Mouse (Mus musculus): ENCODE measurements around the gene Manf. TPM values are rescaled to one million over a fixed set of nuclear protein-coding genes. Genes with fewer than 3 reads are reported as not detected.
A peak's percentile ranks its signal among the peaks of the same experiment; 100 is the strongest.

The Manf gene
- polyA plus RNA-seq, 1 experiment from 2014 or later = 240 TPM

DNA sequence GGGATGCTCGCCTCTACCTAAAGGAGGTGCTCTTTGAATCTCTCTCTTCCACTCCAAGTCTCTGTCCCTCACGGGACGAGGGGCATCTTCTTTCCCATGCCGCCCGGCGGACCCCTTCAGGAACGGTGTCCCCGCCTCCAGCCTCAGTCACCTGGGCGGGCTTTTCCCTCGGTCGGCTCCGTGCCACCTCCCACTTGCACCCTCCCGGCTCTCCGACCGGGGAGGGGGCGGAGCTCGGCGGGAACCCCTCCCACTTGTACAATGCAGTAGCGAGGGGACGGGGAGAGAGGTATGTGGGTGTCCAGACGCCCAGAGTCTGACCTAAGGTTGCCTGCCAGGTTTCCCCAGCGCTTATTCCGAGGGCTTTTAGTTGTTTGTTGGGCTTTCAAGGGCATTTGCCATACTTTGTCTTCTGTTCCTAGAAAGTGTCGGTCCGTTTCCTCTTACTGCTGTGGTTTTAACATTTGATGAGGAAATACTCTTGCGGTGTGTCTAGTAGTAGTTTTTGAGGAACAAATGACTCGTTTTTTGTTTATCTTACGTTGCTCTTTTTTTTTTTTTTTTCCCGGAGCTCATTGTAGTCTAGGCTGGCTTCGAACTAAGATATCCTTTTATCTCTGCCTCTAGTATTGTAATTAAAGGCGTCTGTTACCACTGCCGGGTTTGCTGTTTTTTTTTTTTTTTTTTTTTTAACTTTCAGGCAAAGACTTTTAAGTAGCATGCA is 69.2 kb downstream of the Manf start:
- Histone ChIP-seq H3K9ac (ENCODE audit: low read depth, low read length) (peak overlapping the region; percentile 86), H3K9me3 (replicated peaks; ENCODE audit: low read length) (no peaks in the 10 kb centered on the region), H3K4me2 (ENCODE audit: low read length) (peak overlapping the region; percentile 59), H3K27me3 (ENCODE audit: insufficient read depth, low read length) (no peaks in the 10 kb centered on the region), H3K4me3 (replicated peaks; ENCODE audit: low read depth, low read length) (peak overlapping the region; percentile 98), H3K4me1 (replicated peaks; ENCODE audit: insufficient read depth, low read length) (0 out of 2 replicates have a peak, but pooled peaks cover 3% of the 10 kb centered on the region), H3K36me3 (ENCODE audit: insufficient read depth, low read length) (no peaks in the 10 kb centered on the region), H3K27ac (peak overlapping the region; percentile 95)
- DNase-seq (ENCODE audit: low spot score) (peak; percentile 96), ATAC-seq (replicated peaks; ENCODE audit: low FRiP score, low read depth) (peak; percentile 78)
- 1% methylated on average over 32 of the region's 32 CpGs for WGBS
- no peak for TF ChIP-seq CTCF (IDR thresholded peaks at IDR 0.05; ENCODE audit: low read depth)

DNA sequence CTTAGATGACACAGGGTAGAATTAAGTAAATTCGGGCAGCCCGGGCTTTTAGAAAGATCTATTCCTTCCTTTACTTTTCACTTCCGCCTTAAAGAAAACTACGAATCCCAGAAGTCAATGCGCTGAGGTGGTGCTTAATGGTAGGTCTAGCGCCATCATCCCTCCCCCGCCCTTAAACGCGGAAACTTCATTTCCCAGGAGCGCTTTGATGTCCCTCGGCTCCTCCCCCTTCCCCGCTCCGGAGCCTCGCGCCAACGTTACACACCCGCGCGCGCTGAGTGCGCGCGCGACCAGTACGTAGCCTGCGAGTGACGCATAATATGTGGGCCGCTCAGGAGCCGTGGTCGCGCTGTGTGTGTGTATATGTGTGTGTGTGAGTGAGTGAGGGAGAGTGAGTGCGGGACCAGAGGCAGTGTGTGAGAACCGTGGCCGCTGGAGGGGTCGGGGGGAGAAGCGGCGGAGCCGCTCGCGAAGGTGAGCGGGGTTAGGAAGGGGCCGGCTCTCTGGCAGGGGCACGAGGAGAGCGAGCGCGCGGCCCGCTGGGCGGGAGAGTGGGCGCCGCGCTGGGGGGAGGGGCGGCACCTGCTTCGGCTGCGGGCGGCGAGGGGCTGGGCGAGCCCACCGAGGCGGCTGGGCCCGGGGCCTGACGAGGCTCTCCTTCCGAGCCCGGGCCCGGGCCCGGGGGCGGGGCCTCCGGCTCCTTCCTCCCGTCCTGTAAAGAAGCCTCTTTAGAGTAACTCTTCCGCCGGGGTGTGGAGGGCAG is 70.0 kb downstream of the Manf start, which contains the start of gene Dcaf1:
Gene Dcaf1, plus strand, starts transcription at position 257 of the 763 bp plus-strand sequence.
- H3K36me3 ChIP-seq (ENCODE audit: insufficient read depth, low read length) = no peaks in the 10 kb centered on the region
- DNase-seq (ENCODE audit: low spot score) (peak; percentile 99), ATAC-seq (replicated peaks; ENCODE audit: low FRiP score, low read depth) (peak; percentile 98)
- peak within 1 kb of the TSS; percentile 86 for H3K9ac ChIP-seq (ENCODE audit: low read depth, low read length)
- H3K4me2 ChIP-seq (ENCODE audit: low read length) = peak within 1 kb of the TSS; percentile 59
- peak; percentile 22; the same call in 1 of the 2 replicates for TF ChIP-seq CTCF (IDR thresholded peaks at IDR 0.05; ENCODE audit: low read depth)
- H3K4me3 ChIP-seq (replicated peaks; ENCODE audit: low read depth, low read length) = peak within 1 kb of the TSS; percentile 98
- peak within 1 kb of the TSS; percentile 95 for H3K27ac ChIP-seq
- H3K4me1 ChIP-seq (replicated peaks; ENCODE audit: insufficient read depth, low read length) = 0 out of 2 replicates have a peak, but pooled peaks cover 3% of the 10 kb centered on the region
- no peaks in the 10 kb centered on the region for H3K9me3 ChIP-seq (replicated peaks; ENCODE audit: low read length)
- H3K27me3 ChIP-seq (ENCODE audit: insufficient read depth, low read length) = no peaks in the 10 kb centered on the region
- WGBS = under 1% methylated on average over 56 of the region's 71 CpGs

DNA sequence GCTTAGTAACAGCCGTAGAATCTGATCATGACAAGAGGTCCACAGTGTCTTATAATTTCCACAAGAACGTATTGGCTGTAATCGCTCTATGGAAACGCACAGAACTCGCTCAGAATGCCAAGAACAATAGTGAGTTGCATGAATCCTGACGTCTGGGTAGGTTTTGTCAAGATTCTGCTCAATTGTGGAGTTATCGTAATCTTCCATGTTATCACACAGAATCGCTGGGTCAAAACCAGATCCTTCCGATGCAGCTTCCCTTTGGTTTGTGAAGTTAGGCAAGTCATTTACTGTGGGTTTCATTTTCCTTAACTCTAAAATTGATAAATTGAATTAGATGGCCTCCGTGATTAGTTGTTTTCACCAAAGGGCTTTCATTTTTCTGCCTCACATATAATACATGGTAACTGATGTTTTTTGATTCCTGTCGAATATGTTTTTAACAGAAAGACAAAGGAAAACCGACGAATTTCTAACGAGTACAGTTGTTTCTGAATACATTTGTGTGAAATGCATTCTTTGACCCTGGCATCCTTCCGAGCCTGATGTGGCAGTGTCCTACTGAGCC is 70.6 kb downstream of the Manf start:
- TF ChIP-seq CTCF (IDR thresholded peaks at IDR 0.05; ENCODE audit: low read depth) = no peak
- WGBS = 46% methylated on average over 15 of the region's 15 CpGs
- 0 out of 2 replicates have a peak, but pooled peaks cover 3% of the 10 kb centered on the region for H3K4me1 ChIP-seq (replicated peaks; ENCODE audit: insufficient read depth, low read length)
- ATAC-seq (replicated peaks; ENCODE audit: low FRiP score, low read depth) (no peak), DNase-seq (ENCODE audit: low spot score) (peak; percentile 9)
- peak overlapping the region; percentile 59 for H3K4me2 ChIP-seq (ENCODE audit: low read length)
- no peaks in the 10 kb centered on the region for H3K27me3 ChIP-seq (ENCODE audit: insufficient read depth, low read length)
- H3K9ac ChIP-seq (ENCODE audit: low read depth, low read length) = peak overlapping the region; percentile 28; the same call in 1 of the 2 replicates
- H3K27ac ChIP-seq = no peak overlapping the region
- H3K36me3 ChIP-seq (ENCODE audit: insufficient read depth, low read length) = no peaks in the 10 kb centered on the region
- H3K4me3 ChIP-seq (replicated peaks; ENCODE audit: low read depth, low read length) = peak overlapping the region; percentile 98
- H3K9me3 ChIP-seq (replicated peaks; ENCODE audit: low read length) = no peaks in the 10 kb centered on the region

DNA sequence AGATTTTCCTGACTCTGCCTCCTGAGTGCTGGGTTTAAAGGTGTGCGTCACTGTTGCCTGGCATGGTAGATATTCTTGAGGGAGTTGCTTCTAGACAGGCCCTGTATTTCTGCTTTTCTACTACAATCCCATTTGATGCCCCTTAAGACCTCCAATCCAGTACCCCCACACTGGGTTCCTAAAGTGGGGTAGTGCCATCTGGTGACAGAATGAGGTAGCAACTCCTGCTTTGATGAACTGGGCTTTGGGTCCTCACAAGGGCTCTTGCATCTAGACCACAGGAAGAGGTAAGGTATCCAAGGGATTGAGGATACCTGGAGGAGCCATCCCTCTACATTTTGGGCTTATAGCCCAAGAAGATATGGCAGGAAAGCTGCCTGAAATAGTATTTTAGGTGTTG is 72.6 kb downstream of the Manf start:
- H3K27ac ChIP-seq = no peak overlapping the region
- no peak overlapping the region for H3K9ac ChIP-seq (ENCODE audit: low read depth, low read length)
- no peak overlapping the region for H3K4me3 ChIP-seq (replicated peaks; ENCODE audit: low read depth, low read length)
- no peaks in the 10 kb centered on the region for H3K36me3 ChIP-seq (ENCODE audit: insufficient read depth, low read length)
- ATAC-seq (replicated peaks; ENCODE audit: low FRiP score, low read depth) (no peak), DNase-seq (ENCODE audit: low spot score) (peak; percentile 10)
- H3K4me2 ChIP-seq (ENCODE audit: low read length) = no peak overlapping the region
- peak; percentile 61 for TF ChIP-seq CTCF (IDR thresholded peaks at IDR 0.05; ENCODE audit: low read depth)
- no peaks in the 10 kb centered on the region for H3K27me3 ChIP-seq (ENCODE audit: insufficient read depth, low read length)
- H3K4me1 ChIP-seq (replicated peaks; ENCODE audit: insufficient read depth, low read length) = 0 out of 2 replicates have a peak, but pooled peaks cover 3% of the 10 kb centered on the region
- no peaks in the 10 kb centered on the region for H3K9me3 ChIP-seq (replicated peaks; ENCODE audit: low read length)
- WGBS = 92% methylated on average over 1 of the region's 1 CpGs

DNA sequence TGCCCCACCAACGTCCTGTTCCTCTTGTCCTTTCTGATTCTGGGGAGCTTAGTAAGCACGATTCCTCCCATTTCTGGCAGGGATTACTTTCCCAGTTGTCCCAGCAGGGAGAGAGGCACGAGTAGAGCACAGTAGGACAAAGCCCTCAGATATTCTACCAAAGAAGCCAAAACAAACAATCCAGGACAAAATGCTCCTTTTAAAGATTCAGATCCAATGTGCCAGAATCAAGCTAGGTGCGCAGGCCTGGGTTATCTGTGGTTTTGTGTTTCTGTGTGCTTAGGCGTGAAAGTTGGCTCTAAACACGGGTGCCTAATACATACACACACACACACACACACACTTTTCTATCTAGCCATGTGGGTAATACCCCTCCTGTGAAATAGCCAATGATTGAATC is 73.6 kb downstream of the Manf start:
- no peak for ATAC-seq (replicated peaks; ENCODE audit: low FRiP score, low read depth)
- DNase-seq (ENCODE audit: low spot score) = no peak
- no peak overlapping the region for H3K9ac ChIP-seq (ENCODE audit: low read depth, low read length)
- no peaks in the 10 kb centered on the region for H3K27me3 ChIP-seq (ENCODE audit: insufficient read depth, low read length)
- WGBS = 77% methylated on average over 6 of the region's 6 CpGs
- H3K4me3 ChIP-seq (replicated peaks; ENCODE audit: low read depth, low read length) = no peak overlapping the region
- H3K4me1 ChIP-seq (replicated peaks; ENCODE audit: insufficient read depth, low read length) = 0 out of 2 replicates have a peak, but pooled peaks cover 3% of the 10 kb centered on the region
- no peak overlapping the region for H3K4me2 ChIP-seq (ENCODE audit: low read length)
- no peaks in the 10 kb centered on the region for H3K36me3 ChIP-seq (ENCODE audit: insufficient read depth, low read length)
- no peaks in the 10 kb centered on the region for H3K9me3 ChIP-seq (replicated peaks; ENCODE audit: low read length)
- H3K27ac ChIP-seq = no peak overlapping the region
- no peak for TF ChIP-seq CTCF (IDR thresholded peaks at IDR 0.05; ENCODE audit: low read depth)

DNA sequence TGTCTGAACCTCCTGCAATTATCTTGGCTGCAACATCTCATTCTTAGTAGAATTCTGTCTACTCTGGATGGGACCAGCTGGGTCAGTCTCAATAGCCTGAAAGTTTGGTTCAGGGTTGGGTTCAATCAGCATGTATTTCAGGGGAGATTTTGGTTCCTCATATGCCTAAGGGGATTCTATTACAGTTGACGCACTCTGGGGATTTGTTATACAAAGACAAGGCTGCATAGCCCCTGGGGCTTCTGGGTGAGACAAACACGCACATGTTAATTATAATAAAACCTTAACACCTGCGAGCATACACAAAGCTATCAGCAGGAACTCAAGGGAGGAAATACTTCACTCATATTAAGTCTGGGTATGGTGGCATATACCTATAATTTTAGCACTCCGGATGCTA is 85.3 kb downstream of the Manf start:
- TF ChIP-seq CTCF (IDR thresholded peaks at IDR 0.05; ENCODE audit: low read depth) = no peak
- H3K36me3 ChIP-seq (ENCODE audit: insufficient read depth, low read length) = no peaks in the 10 kb centered on the region
- 77% methylated on average over 4 of the region's 4 CpGs for WGBS

More for the DNA sequence above, 85.3 kb downstream of the Manf start:
- Histone ChIP-seq H3K4me2 (ENCODE audit: low read length) (no peak overlapping the region), H3K27ac (no peak overlapping the region), H3K27me3 (ENCODE audit: insufficient read depth, low read length) (no peaks in the 10 kb centered on the region), H3K4me1 (replicated peaks; ENCODE audit: insufficient read depth, low read length) (no peaks in the 10 kb centered on the region), H3K9ac (ENCODE audit: low read depth, low read length) (no peak overlapping the region), H3K4me3 (replicated peaks; ENCODE audit: low read depth, low read length) (no peak overlapping the region), H3K9me3 (replicated peaks; ENCODE audit: low read length) (0 out of 2 replicates have a peak, but pooled peaks cover 4% of the 10 kb centered on the region)
- no peak for ATAC-seq (replicated peaks; ENCODE audit: low FRiP score, low read depth)
- DNase-seq (ENCODE audit: low spot score) = no peak

All from kidney, postnatal 0 days (tissue).